Mouse (Mus musculus): Measurements from ENCODE around the gene Mis18a. TPM values are rescaled to one million over a fixed set of nuclear protein-coding genes. Genes with fewer than 3 reads are reported as not detected.

The Mis18a gene
- polyA plus RNA-seq, 1 experiment = 17.5 TPM

GRCm38 (mm10) chr16:90748169-90748568 is 21.0 kb upstream of the Mis18a start:
- no peaks in the 10 kb centered on the region for H3K4me1 ChIP-seq (ENCODE audit: control insufficient read depth, insufficient read depth, low read length)
- H3K4me3 ChIP-seq (ENCODE audit: insufficient read depth, low read length) = no peak overlapping the region
- TF ChIP-seq POLR2A (IDR thresholded peaks at IDR 0.05; ENCODE audit: low read depth, low read length) = no peak
- H3K27ac ChIP-seq (ENCODE audit: insufficient read depth, low read length) = no peak overlapping the region

GRCm38 (mm10) chr16:90747143-90747542 is 19.9 kb upstream of the Mis18a start:
- Histone ChIP-seq H3K4me3 (ENCODE audit: insufficient read depth, low read length) (no peak overlapping the region), H3K27ac (ENCODE audit: insufficient read depth, low read length) (no peak overlapping the region), H3K4me1 (ENCODE audit: control insufficient read depth, insufficient read depth, low read length) (no peaks in the 10 kb centered on the region)
- TF ChIP-seq CTCF (IDR thresholded peaks at IDR 0.05; ENCODE audit: borderline replicate concordance, insufficient read depth, low read length) = no peak
- TF ChIP-seq POLR2A (IDR thresholded peaks at IDR 0.05; ENCODE audit: low read depth, low read length) = no peak

- no peak within 1 kb of the TSS for H3K27ac ChIP-seq (ENCODE audit: insufficient read depth, low read length)
- H3K4me3 ChIP-seq (ENCODE audit: insufficient read depth, low read length) = no peak within 1 kb of the TSS
Measured at GRCm38 (mm10) chr16:90738092-90738956, 11.1 kb upstream of the Mis18a start, which contains the start of gene Mrap. TSS of gene Mrap (plus strand) at chr16:90738207.

GRCm38 (mm10) chr16:90736672-90737270 is 9.6 kb upstream of the Mis18a start:
- H3K27ac ChIP-seq (ENCODE audit: insufficient read depth, low read length) = no peak overlapping the region

More at GRCm38 (mm10) chr16:90738092-90738956, 11.1 kb upstream of the Mis18a start, which contains the start of gene Mrap:
- TF ChIP-seq POLR2A (IDR thresholded peaks at IDR 0.05; ENCODE audit: low read depth, low read length) = no peak
- TF ChIP-seq CTCF (IDR thresholded peaks at IDR 0.05; ENCODE audit: borderline replicate concordance, insufficient read depth, low read length) = no peak
- no peaks in the 10 kb centered on the region for H3K4me1 ChIP-seq (ENCODE audit: control insufficient read depth, insufficient read depth, low read length)

GRCm38 (mm10) chr16:90735611-90736010 is 8.4 kb upstream of the Mis18a start:
- H3K27ac ChIP-seq (ENCODE audit: insufficient read depth, low read length) = no peak overlapping the region
- H3K4me3 ChIP-seq (ENCODE audit: insufficient read depth, low read length) = no peak overlapping the region
- TF ChIP-seq CTCF (IDR thresholded peaks at IDR 0.05; ENCODE audit: borderline replicate concordance, insufficient read depth, low read length) (no peak), POLR2A (IDR thresholded peaks at IDR 0.05; ENCODE audit: low read depth, low read length) (no peak)
- H3K4me1 ChIP-seq (ENCODE audit: control insufficient read depth, insufficient read depth, low read length) = no peaks in the 10 kb centered on the region

More at GRCm38 (mm10) chr16:90736672-90737270, 9.6 kb upstream of the Mis18a start:
- Histone ChIP-seq H3K4me3 (ENCODE audit: insufficient read depth, low read length) (no peak overlapping the region), H3K4me1 (ENCODE audit: control insufficient read depth, insufficient read depth, low read length) (no peaks in the 10 kb centered on the region)
- TF ChIP-seq POLR2A (IDR thresholded peaks at IDR 0.05; ENCODE audit: low read depth, low read length) = no peak
- TF ChIP-seq CTCF (IDR thresholded peaks at IDR 0.05; ENCODE audit: borderline replicate concordance, insufficient read depth, low read length) = no peak

- Histone ChIP-seq H3K4me1 (ENCODE audit: control insufficient read depth, insufficient read depth, low read length) (0 out of 2 replicates have a peak, but pooled peaks cover 3% of the 10 kb centered on the region), H3K27ac (ENCODE audit: insufficient read depth, low read length) (no peak overlapping the region), H3K4me3 (ENCODE audit: insufficient read depth, low read length) (peak overlapping the region; percentile 85)
- TF ChIP-seq CTCF (IDR thresholded peaks at IDR 0.05; ENCODE audit: borderline replicate concordance, insufficient read depth, low read length) (no peak), POLR2A (IDR thresholded peaks at IDR 0.05; ENCODE audit: low read depth, low read length) (no peak)
Measured at GRCm38 (mm10) chr16:90726600-90727227, 490 bp downstream of the Mis18a start.

GRCm38 (mm10) chr16:90724051-90724450 is 3.2 kb downstream of the Mis18a start:
- TF ChIP-seq POLR2A (IDR thresholded peaks at IDR 0.05; ENCODE audit: low read depth, low read length) = no peak
- no peak overlapping the region for H3K4me3 ChIP-seq (ENCODE audit: insufficient read depth, low read length)
- no peak overlapping the region for H3K27ac ChIP-seq (ENCODE audit: insufficient read depth, low read length)
- 0 out of 2 replicates have a peak, but pooled peaks cover 3% of the 10 kb centered on the region for H3K4me1 ChIP-seq (ENCODE audit: control insufficient read depth, insufficient read depth, low read length)

- Histone ChIP-seq H3K4me1 (ENCODE audit: control insufficient read depth, insufficient read depth, low read length) (no peaks in the 10 kb centered on the region), H3K27ac (ENCODE audit: insufficient read depth, low read length) (no peak overlapping the region), H3K4me3 (ENCODE audit: insufficient read depth, low read length) (no peak overlapping the region)
- TF ChIP-seq POLR2A (IDR thresholded peaks at IDR 0.05; ENCODE audit: low read depth, low read length) = no peak
- no peak for TF ChIP-seq CTCF (IDR thresholded peaks at IDR 0.05; ENCODE audit: borderline replicate concordance, insufficient read depth, low read length)
Measured at GRCm38 (mm10) chr16:90710313-90710712, 16.9 kb downstream of the Mis18a start.

- TF ChIP-seq CTCF (IDR thresholded peaks at IDR 0.05; ENCODE audit: borderline replicate concordance, insufficient read depth, low read length) = no peak
- TF ChIP-seq POLR2A (IDR thresholded peaks at IDR 0.05; ENCODE audit: low read depth, low read length) = no peak
- H3K27ac ChIP-seq (ENCODE audit: insufficient read depth, low read length) = no peak overlapping the region
Measured at GRCm38 (mm10) chr16:90709711-90710289, 17.4 kb downstream of the Mis18a start.

More at GRCm38 (mm10) chr16:90709711-90710289, 17.4 kb downstream of the Mis18a start:
- Histone ChIP-seq H3K4me1 (ENCODE audit: control insufficient read depth, insufficient read depth, low read length) (no peaks in the 10 kb centered on the region), H3K4me3 (ENCODE audit: insufficient read depth, low read length) (no peak overlapping the region)
